ENCODE assay signal across 20 mouse cellular contexts in genomic region chr11:81814816-81815215, GRCm38 (mm10). TPM values are rescaled to one million over a fixed set of nuclear protein-coding genes. Genes with fewer than 3 reads are reported as not detected.
DNase-seq lines count a peak whose midpoint lies in the region; ATAC-seq and TF ChIP-seq lines count a peak whose summit lies in the region.
"Had no signal": no experiment of that assay in that cellular context is flagged by ENCODE, and none has a peak within 500 bp of the region (broad histone marks: within the 10 kb centered on the region; RNA-seq: fewer than 3 reads in every experiment).

No protein-coding gene starts in this region.

- no peak overlapping the region for H3K9ac ChIP-seq in stomach, postnatal 0 days (ENCODE audit: low read length)
- H3K9ac ChIP-seq: forebrain, embryonic 13.5 days; heart, embryonic 15.5 days; hindbrain, embryonic 15.5 days; liver, embryonic 13.5 days; neural tube, embryonic 15.5 days had no signal

- no peak for TF ChIP-seq CTCF in layer of hippocampus, adult 2 months (conservative IDR thresholded peaks at IDR 0.05)
- no peak for TF ChIP-seq CTCF in lung, adult 2 months (IDR thresholded peaks at IDR 0.05; ENCODE audit: insufficient read depth, low read length)
- TF ChIP-seq CTCF in stomach, postnatal 0 days (IDR thresholded peaks at IDR 0.05; ENCODE audit: low read depth), result no peak

- H3K4me3 ChIP-seq in layer of hippocampus, adult 2 months, result no peak overlapping the region
- no peak overlapping the region for H3K4me3 ChIP-seq in lung, adult 2 months (replicated peaks; ENCODE audit: extremely low read depth, low read depth, low read length)
- no peak overlapping the region for H3K4me3 ChIP-seq in stomach, postnatal 0 days (ENCODE audit: low read depth, low read length)
- H3K4me3 ChIP-seq: forebrain, embryonic 13.5 days; heart, embryonic 15.5 days; hindbrain, embryonic 15.5 days; liver, embryonic 13.5 days; neural tube, embryonic 15.5 days had no signal

- WGBS in lung, adult 2 months, result 56% methylated on average over 1 of the region's 1 CpGs
- 47% methylated on average over 1 of the region's 1 CpGs for WGBS in stomach, postnatal 0 days

- DNase-seq in cerebellum, postnatal 10 days, result peak; percentile 44 to 47
- DNase-seq in cerebellum, adult 11-12 months, result no peak
- peak; percentile 15 for DNase-seq in adrenal gland, adult 8-10 months
- DNase-seq in layer of hippocampus, adult 2 months (ENCODE audit: low spot score in 2 of 2), result peak; percentile 18 to 62
- peak; percentile 56 to 59 for DNase-seq in right cerebral cortex, adult 2 months (ENCODE audit: low spot score in 2 of 2)
- DNase-seq in lung, adult 2 months, result no peak
- DNase-seq in stomach, postnatal 0 days (ENCODE audit: low spot score), result no peak
- no peak for DNase-seq in heart, postnatal 10 days
- DNase-seq: kidney, adult 9 months; liver, embryonic 13.5 days; thymus, postnatal 4 days had no signal

- H3K27ac ChIP-seq in layer of hippocampus, adult 2 months, result no peak overlapping the region
- no peak overlapping the region for H3K27ac ChIP-seq in stomach, postnatal 0 days (replicated peaks)
- H3K27ac ChIP-seq: forebrain, embryonic 13.5 days; heart, embryonic 15.5 days; hindbrain, embryonic 15.5 days; liver, embryonic 13.5 days; macrophage; neural tube, embryonic 15.5 days had no signal

- no peak overlapping the region for H3K4me2 ChIP-seq in stomach, postnatal 0 days (replicated peaks; ENCODE audit: low read depth)
- H3K4me2 ChIP-seq: forebrain, embryonic 13.5 days; heart, embryonic 15.5 days; hindbrain, embryonic 15.5 days; liver, embryonic 13.5 days; neural tube, embryonic 15.5 days had no signal

- no peaks in the 10 kb centered on the region for H3K4me1 ChIP-seq in lung, adult 2 months (ENCODE audit: control insufficient read depth, insufficient read depth, low read length)
- no peaks in the 10 kb centered on the region for H3K4me1 ChIP-seq in stomach, postnatal 0 days (replicated peaks; ENCODE audit: control insufficient read depth, insufficient read depth)
- H3K4me1 ChIP-seq: forebrain, embryonic 13.5 days; heart, embryonic 15.5 days; hindbrain, embryonic 15.5 days; liver, embryonic 13.5 days had no signal

- no peaks in the 10 kb centered on the region for H3K9me3 ChIP-seq in stomach, postnatal 0 days (ENCODE audit: control insufficient read depth, low read length)
- H3K9me3 ChIP-seq: forebrain, embryonic 13.5 days; heart, embryonic 15.5 days; hindbrain, embryonic 15.5 days; liver, embryonic 13.5 days; neural tube, embryonic 15.5 days had no signal

- H3K27me3 ChIP-seq in stomach, postnatal 0 days (ENCODE audit: control insufficient read depth, insufficient read depth, low read length), result no peaks in the 10 kb centered on the region
- H3K27me3 ChIP-seq: forebrain, embryonic 13.5 days; heart, embryonic 15.5 days; hindbrain, embryonic 15.5 days; liver, embryonic 13.5 days; neural tube, embryonic 15.5 days had no signal

- no peak for ATAC-seq in stomach, postnatal 0 days (ENCODE audit: low FRiP score, low TSS enrichment)
- ATAC-seq: forebrain, embryonic 13.5 days had no signal

- TF ChIP-seq EP300 in stomach, postnatal 0 days (optimal IDR thresholded peaks at IDR 0.05), result no peak

- no peak for TF ChIP-seq POLR2A in lung, adult 2 months (IDR thresholded peaks at IDR 0.05; ENCODE audit: borderline replicate concordance, extremely low read depth, low read depth, low read length)

- intact Hi-C loops in heart, postnatal 10 days (cut with DNase I), result no loop called here

- H3K36me3 ChIP-seq in stomach, postnatal 0 days (ENCODE audit: control insufficient read depth, insufficient read depth, low read length), result no peaks in the 10 kb centered on the region
- H3K36me3 ChIP-seq: heart, embryonic 15.5 days; hindbrain, embryonic 15.5 days; liver, embryonic 13.5 days; neural tube, embryonic 15.5 days had no signal

RNA-seq across cellular contexts. Expression of gene 5530401A14Rik, which starts 45.7 kb away (rescaled TPM):
- under 1 TPM in 1 of 4 experiments, not detected in 3; 0.13 TPM for total RNA-seq in adrenal gland, adult 8-10 months (2022)
- total RNA-seq in layer of hippocampus, adult 2 months (2021), result under 1 TPM; 0.12 to 0.20 TPM
- not detected in 2 replicates for polyA plus RNA-seq in lung, adult 2 months (2012; rRNA removed)
- polyA plus RNA-seq in stomach, postnatal 0 days (2015; fragmentation: Nextera tagmentation; extraction: Ambion mirVana), result 0.04 TPM in 1 of 2 replicates, not detected in the other
- under 1 TPM in 1 of 2 experiments, not detected in 1; 0.07 TPM for total RNA-seq in heart, postnatal 10 days (2021)
- total RNA-seq: common myeloid progenitor, adult 5-6 weeks; monocyte, adult 5-6 weeks had no signal
- polyA plus RNA-seq: embryonic facial prominence, embryonic 14.5 days; heart, embryonic 15.5 days; liver, embryonic 13.5 days; macrophage; stomach, embryonic 14.5 days had no signal

Comparison
In these comparisons a context has a peak if more than half of its experiments do, and no peak if none do; other contexts are left out.
1. DNase-seq: peak in cerebellum, postnatal 10 days (2 of 2), adrenal gland, adult 8-10 months (single experiment), layer of hippocampus, adult 2 months (2 of 2) and right cerebral cortex, adult 2 months (2 of 2); none in cerebellum, adult 11-12 months (single experiment), lung, adult 2 months (single experiment), stomach, postnatal 0 days (single experiment) and heart, postnatal 10 days (0 of 2).